Mouse (Mus musculus) lung, postnatal 25 days (tissue): ENCODE results near the gene Rps10.

Source experiments
- DNase-seq: peaks from one replicate; pipeline ENCODE4 v3.0.0; 2022; ENCODE audit warnings: low spot score

Gene Rps10

GRCm38 (mm10) chr17:27636132-27637020 is at the start of gene Rps10:
Gene Rps10, minus strand, starts transcription at chr17:27636669.
- no peak for DNase-seq

DNA sequence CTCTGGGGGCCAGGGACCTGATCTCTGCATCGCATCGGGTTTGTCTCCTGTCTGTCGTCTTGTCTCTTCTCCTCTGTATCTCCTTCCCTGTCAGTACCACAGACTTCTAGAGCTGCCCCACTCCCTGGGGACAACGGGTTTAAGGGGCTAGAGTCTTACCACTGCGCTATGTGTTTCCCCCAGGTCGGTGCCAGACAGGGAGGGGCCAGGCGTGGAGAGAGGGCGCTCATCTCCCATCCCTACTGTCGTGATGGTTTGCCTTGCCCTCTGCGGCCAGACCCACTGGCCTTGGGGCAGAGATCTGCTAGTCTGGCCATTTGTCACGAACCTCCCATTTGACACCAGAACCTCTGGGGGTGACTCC is 49.1 kb upstream of the Rps10 start:
- no peak for DNase-seq

DNA sequence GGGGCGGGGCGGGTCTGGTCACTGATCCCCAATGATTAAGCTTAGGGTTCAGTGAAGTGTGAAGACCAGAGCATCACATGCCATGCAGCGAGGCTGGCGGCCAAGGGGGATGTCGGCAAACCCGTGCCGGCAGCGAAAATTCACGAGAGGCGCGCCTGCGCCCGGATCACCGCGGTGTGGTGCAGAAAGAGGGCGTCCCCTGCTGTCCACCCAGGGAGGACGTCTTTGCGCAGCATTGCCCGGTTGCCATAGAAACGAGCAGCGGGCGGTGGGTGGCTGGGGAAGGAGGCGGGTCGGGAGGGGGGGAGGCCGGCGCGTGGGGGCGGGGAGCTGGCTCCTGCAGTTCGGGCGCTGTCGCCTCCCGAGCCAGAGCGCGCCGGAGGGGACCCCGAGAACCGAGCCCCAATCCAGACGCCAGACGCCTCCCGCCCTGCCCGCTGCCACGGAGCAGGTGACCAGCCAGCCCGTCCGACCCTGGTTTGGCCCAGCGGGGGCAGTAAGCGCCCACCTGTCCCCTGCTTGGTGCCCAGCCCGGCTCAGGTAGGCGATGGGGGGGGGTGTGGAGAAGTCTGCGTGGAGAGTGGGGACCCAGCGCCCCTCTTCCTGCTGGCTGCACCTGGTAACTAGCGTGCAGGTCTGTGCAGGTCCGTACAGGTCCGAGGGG is 48.5 kb upstream of the Rps10 start:
- no peak for DNase-seq

DNA sequence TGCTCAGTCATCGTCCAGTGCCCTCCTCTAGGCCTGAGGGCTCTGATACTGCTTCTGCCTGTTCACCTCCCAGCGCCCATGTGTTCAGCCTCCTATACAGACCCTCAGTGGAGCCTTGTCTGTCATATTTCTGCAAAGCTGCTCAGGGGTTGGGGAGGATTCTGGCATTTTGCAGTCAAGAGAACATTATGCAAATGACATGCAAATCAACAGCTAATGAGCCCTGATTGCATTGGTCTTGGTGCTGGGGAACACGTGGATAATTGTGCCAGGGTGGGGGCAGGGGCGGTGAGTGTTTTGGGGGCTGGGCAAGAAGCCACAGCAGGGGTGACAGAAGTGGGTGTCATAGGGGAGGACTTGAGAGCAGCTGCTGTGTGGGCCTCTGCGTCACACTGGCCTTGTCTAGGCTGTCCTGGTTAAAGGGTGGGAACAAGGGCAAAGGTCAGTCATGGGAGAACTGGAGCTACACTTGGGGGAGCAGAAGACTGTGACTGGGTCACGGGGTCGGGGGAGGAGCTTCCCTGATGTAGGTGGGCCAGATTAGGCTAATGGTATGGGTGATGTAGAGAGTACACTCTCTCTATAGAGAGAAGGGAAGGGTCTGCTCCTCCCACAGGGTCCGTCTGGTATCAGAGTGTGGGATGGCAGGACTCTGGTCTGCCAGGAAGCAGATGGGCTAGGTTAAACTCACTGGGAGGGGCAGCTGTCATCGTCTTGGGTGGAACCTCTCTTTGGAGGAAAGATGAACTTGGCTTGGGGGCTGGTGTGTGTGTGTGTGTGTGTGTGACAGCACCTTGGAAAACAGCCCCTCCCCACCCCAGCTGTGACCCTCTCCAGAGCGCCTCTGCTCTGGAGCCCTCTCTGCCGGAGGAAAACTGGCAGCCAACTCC is 42.7 kb upstream of the Rps10 start:
- DNase-seq: no peak

DNA sequence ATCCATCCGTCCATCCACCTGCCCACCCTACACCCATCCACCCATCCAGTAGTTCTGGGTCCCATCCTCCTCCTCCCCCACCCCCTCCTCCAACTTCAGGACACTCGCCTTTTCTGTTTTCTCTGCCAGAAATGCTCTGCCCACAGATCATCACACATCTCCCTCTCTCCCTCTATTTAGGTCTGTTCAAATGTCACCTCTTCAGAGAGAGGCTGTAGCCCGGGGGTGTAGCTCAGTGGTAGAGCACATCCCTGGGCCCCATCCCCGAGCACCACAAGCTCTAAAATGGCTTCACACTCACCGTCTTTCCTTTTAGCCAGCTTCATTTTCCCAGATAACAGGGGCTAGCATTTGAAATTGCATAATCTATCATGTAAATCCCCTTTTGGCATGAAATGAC is 41.3 kb upstream of the Rps10 start:
- no peak for DNase-seq

- DNase-seq: no peak
These were observed 39.8 kb upstream of the Rps10 start for GRCm38 (mm10) chr17:27676270-27676669.

GRCm38 (mm10) chr17:27675453-27675852 is 39.0 kb upstream of the Rps10 start:
- no peak for DNase-seq

GRCm38 (mm10) chr17:27673945-27674344 is 37.5 kb upstream of the Rps10 start:
- DNase-seq: no peak

DNA sequence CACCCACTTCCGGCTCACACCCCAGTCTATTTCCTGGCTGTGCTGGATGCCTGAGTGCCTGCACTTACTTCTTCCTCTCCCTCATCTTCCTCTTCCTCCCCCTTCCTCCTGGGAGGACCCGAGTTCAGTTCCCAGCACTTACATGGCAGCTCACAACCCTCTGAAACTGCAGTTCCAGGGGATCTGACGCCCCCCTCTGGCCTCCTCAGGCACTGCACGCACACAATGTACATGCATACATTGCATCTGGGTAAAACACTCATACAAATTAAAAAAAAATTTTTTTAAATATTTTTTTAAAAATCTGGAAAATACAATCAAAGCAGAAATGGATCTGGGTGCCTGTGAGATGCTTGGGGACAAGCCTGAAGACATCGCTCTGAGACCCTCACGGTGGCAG is 35.3 kb upstream of the Rps10 start:
- DNase-seq: no peak

DNA sequence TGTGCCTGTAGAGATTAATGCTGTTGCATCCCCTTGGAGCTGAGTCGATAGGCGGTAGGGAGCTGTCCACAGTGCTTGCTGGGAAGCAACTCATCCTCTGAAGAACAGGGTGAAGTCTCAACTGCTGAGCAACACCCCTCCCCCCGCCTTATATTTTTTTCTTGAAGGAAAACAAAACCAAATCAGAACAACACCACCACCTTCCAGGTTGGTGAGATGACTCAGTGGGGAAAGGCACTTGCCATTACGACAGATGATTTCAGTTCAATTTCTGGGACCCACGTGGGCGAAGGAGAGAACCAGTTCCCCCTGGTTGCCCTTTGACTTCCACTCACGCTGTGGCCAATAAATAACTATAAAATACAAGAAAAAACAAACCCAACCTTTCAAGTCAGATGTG is 22.3 kb upstream of the Rps10 start:
- DNase-seq: no peak

DNA sequence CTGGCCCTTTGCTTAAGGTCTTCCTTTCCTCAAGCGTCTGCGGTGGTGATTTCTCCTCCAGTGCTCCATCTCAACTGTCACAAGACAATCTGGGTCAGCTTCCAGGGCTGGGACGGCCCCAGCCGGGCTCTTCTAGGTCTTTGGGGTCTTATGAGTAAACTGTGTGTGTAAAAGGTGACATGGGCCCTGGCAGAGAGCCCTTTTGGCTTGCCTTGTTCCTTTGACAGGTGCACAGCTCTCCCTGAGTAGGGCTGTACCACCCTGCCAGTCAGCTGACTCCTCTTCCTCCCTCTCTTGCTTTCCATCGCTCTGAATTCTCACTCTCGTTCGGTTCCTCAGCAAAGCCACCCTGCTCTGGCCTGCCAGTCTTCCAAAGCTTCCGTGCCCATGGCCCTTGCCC is 20.7 kb upstream of the Rps10 start:
- no peak for DNase-seq

- DNase-seq: no peak
These were observed 19.9 kb upstream of the Rps10 start for GRCm38 (mm10) chr17:27656414-27656813.

- no peak for DNase-seq
These were observed 19.5 kb upstream of the Rps10 start for GRCm38 (mm10) chr17:27656011-27656399.

- peak; percentile 11 for DNase-seq
These were observed 18.9 kb upstream of the Rps10 start, which contains the start of gene Pacsin1 for GRCm38 (mm10) chr17:27655089-27656010. Gene Pacsin1, plus strand, starts transcription at chr17:27655509.

- DNase-seq: no peak
These were observed 16.9 kb upstream of the Rps10 start for GRCm38 (mm10) chr17:27653253-27653959.

DNA sequence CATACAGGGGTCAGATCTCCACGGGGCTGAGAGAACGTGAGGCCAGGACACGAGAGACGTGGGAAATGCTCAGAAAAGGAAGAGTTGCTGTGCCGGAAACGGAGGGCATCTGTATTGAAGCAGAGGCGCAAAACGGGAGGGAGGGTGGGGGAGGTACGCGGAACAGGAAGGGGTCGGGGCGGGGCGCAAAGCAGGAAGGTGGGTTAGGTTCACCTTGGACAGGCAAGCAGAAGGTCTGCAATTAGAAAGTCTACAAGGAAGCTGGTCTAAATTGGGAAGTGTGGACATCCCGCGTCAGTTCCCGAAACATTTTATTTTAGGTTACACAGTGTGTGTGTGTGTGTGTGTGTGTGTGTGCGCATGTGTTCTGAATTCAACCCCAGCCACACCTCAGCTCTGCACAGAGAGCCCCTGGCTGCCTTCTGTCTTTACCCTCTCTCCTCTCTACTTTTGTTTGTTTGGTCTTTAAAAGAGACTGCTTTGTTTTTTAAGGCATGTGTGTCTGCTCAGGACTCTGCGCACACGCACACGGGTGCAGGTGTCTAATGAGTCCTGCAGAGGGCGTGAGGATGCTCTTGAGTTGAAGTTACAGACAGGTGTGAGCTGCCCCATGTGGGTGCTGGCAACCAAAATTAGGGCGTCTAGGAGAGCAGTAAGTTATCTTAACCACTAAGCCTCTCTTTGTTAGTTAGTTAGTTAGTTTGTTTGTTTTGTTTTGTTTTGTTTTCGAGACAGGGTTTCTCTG is 15.7 kb upstream of the Rps10 start:
- no peak for DNase-seq

GRCm38 (mm10) chr17:27650586-27650985 is 14.1 kb upstream of the Rps10 start:
- no peak for DNase-seq

- DNase-seq: peak; percentile 62
These were observed 13.7 kb upstream of the Rps10 start for GRCm38 (mm10) chr17:27650160-27650559.

- no peak for DNase-seq
These were observed 9.3 kb upstream of the Rps10 start for GRCm38 (mm10) chr17:27645807-27646206.

DNA sequence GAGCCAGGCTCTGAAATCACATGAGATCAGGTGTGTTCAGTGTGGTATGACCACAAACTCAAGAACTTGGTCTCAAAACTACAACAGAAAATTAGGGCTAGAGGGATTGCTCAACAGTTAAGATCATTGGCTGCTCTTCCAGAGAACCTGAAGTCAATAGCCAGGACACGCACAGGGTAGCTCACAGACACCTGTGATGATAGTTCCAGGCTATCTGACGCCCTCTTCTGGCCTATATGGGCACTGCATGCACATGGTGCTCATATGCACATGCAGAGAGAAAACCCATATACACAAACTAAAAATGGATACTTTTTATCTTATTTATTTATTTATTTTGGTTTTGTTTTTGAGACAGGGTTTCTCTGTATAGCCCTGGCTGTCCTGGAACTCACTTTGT is 8.1 kb upstream of the Rps10 start:
- no peak for DNase-seq
